Mouse (Mus musculus) CD4-positive, CD25-positive, alpha-beta regulatory T cell, adult 9 weeks (primary cell): ENCODE results near the gene Phf14. TPM values are rescaled to one million over a fixed set of nuclear protein-coding genes. Genes with fewer than 3 reads are reported as not detected.

Source experiments
- polyA plus RNA-seq: library from polyadenylated mRNA; unstranded; fragments of 100-300 nt; shearing (Covaris generic); gene quantifications from one replicate; pipeline ENCODE4 v1.2.1, GENCODE M21; 2017

Gene Phf14
- polyA plus RNA-seq: 48.0 TPM

DNA sequence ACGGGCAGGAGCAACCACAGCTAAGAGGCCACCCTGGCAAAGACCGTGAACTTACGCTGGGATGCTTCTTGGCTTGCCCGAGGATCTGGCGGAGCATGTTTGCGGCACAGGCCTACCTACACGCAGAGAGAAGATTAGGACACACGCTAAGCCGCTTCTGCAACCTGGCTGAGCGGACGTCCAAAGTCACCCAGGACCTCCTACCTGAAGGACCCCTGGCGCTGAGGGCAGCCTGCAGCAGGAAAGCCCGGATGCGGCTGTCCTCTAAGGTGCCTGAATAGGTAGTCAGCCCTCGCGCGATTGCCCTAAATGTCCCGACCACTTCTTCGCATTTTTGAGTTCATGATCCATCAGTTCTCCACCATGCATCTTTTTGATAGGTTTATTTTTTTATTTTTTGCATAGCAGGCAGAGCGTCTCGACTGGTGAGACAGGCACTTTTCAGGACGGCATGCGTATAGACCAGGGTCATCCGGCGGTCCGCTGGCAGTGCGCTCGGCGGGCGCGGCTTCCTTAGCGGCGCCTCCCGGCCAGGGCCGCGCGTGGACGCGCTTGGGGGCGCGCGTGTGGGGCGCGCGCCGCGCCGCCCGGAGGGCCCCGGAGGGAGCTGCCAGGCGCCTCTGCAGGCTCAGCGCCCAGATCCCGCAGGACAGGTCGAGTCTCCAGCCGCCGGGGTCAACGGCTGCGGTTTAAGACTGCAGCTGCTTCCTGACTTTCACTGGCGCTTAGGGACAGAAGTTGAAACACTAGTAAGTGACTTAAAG lies at the start of gene Phf14, which contains the start of gene Ndufa4:
Phf14 (plus strand) TSS at position 541 of the 764 bp plus-strand sequence.
Ndufa4 (minus strand) TSS at position 229 of the 764 bp plus-strand sequence.

Other genes with a start within 250 kb of the Phf14 start
- 514 TPM for gene Ndufa4, start 312 bp upstream of the Phf14 start, polyA plus RNA-seq